Mouse (Mus musculus) cerebellum, adult 2 months (tissue): ENCODE measurements around the gene Fbn1. TPM values are rescaled to one million over a fixed set of nuclear protein-coding genes. Genes with fewer than 3 reads are reported as not detected.

Experiments
- DNase-seq, 2 experiments: peaks; one replicate each; pipeline ENCODE4 v3.0.0; 2021
- H3K27ac ChIP-seq: fragments of 200-500 bp; 2 replicates; pipeline ENCODE4 v1.5.1; 2012; ENCODE audit warnings: low read length, control low read depth, inconsistent platforms; ENCODE audit not compliant: insufficient read depth
- H3K27me3 ChIP-seq: fragments of 200-500 bp; 2 replicates; pipeline ENCODE4 v1.6.1; 2012; ENCODE audit warnings: inconsistent platforms, mild to moderate bottlenecking, low read length, moderate library complexity; ENCODE audit not compliant: control insufficient read depth, insufficient read depth
- H3K4me1 ChIP-seq: fragments of 200-500 bp; 2 replicates; pipeline ENCODE4 v1.6.1; 2011; ENCODE audit warnings: low read length; ENCODE audit not compliant: control insufficient read depth, insufficient read depth
- H3K4me3 ChIP-seq: fragments of 200-500 bp; replicated peaks from 2 replicates; pipeline ENCODE3; 2011; ENCODE audit warnings: mild to moderate bottlenecking, low read depth, low read length, control low read depth; ENCODE audit not compliant: insufficient read depth
- CTCF ChIP-seq: fragments of 200-500 bp; IDR thresholded peaks from 2 replicates; pipeline ENCODE4 v1.5.1; 2011; ENCODE audit warnings: low read depth, mild to moderate bottlenecking, control low read depth, low read length, moderate library complexity, borderline replicate concordance; ENCODE audit not compliant: insufficient read depth
- POLR2A ChIP-seq: fragments of 200-500 bp; IDR thresholded peaks from 2 replicates; pipeline ENCODE4 v1.6.1; 2011; ENCODE audit warnings: low read length, control low read depth, borderline replicate concordance; ENCODE audit not compliant: insufficient read depth
- WGBS: fragments of 180-500 bp; shearing (Covaris S2); methylation state at CpG from one replicate; pipeline ENCODE4 v1.1.7; 2018; 5-methylcytosine and 5-hydroxymethylcytosine counted together
- polyA plus RNA-seq: library from polyadenylated mRNA; depleted of rRNA; stranded (reverse); fragments of >200 nt; gene quantifications from 2 replicates; pipeline ENCODE4 v1.2.3, GENCODE M21; 2012

The Fbn1 gene
- polyA plus RNA-seq, 1 experiment, result 1.2 TPM

DNA sequence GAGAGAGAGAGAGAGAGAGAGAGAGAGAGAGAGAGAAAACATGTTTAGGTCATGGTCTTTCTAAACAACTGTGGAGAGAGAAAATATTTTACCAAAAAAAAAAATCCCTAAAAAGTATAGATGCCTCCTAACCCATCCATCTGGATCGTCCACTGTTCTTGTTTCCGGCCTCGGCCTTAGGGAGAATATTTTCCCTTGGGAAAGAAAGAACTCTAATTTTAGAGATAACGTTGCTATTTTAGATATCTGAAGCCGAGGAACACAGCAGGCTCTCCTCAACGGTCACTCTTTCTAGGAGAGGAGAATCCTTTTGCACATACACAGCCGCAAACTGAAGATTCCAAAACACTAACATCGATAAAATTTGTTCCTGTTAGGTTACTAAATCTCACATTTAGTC, 188.1 kb downstream of the Fbn1 start:
- Histone ChIP-seq H3K4me3 (no peak overlapping the region), H3K27ac (no peak overlapping the region), H3K27me3 (no peaks in the 10 kb centered on the region), H3K4me1 (no peaks in the 10 kb centered on the region)
- no peak for DNase-seq
- no peak for TF ChIP-seq CTCF
- TF ChIP-seq POLR2A, result no peak
- WGBS, result 86% methylated on average over 8 of the region's 8 CpGs

DNA sequence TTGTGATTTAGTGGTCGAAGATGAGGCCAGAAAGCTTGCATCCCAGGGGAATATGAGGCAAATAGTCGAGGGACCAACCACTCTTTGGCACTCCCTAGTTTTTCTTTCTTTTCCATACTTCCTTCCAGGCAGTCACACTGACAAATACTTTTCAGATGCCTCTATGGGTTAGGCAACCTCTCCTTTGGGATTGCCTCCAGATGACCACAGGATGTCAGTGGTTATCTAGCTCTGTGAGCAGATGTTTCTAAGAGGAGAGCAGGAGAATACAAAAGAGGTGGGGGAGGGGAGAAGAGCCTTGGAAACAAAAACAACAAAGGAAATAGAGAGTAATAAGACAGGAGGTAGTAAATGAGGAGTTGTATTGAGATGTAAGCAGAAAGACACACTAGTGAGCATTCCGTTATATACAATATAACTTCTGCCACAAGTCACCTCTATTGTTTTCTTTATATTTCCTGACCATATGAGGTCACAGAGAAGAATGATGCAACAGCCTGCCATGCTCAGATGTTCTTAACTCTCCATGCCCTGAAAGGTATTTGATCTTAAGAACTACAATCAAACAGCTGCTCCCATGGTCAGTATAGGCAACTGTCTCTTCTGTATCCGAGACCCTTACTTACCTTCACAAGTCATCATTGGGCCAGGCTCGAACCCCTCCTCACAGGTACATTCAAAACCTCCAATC, 189.3 kb downstream of the Fbn1 start:
- TF ChIP-seq POLR2A, result no peak
- no peak for TF ChIP-seq CTCF
- 76% methylated on average over 5 of the region's 5 CpGs for WGBS
- DNase-seq, result no peak

DNA sequence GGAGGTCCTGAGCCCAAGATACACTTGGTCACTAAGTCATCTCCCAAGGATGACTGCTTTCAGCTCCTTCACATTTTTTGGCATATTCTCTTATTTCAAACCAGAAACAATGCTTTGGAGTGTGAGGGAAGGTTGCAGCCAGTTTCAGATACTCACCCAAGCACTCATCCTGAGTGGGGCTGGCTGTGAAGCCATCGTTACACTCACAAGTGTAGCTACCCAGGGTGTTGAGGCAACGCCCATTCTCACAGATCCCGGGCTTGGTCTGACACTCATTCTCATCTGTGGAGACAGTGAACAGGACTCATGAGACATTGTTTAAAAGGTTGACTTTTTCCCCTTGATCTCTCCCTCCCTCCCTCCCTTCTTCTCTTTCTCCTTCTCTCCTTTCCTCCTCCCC, 192.6 kb downstream of the Fbn1 start:
- TF ChIP-seq CTCF (no peak), POLR2A (no peak)
- no peak for DNase-seq
- no peak overlapping the region for H3K27ac ChIP-seq
- no peaks in the 10 kb centered on the region for H3K4me1 ChIP-seq
- WGBS, result 92% methylated on average over 3 of the region's 3 CpGs
- H3K27me3 ChIP-seq, result no peaks in the 10 kb centered on the region
- no peak overlapping the region for H3K4me3 ChIP-seq

More for the DNA sequence above, 189.3 kb downstream of the Fbn1 start:
- Histone ChIP-seq H3K27ac (no peak overlapping the region), H3K4me1 (no peaks in the 10 kb centered on the region), H3K4me3 (no peak overlapping the region), H3K27me3 (no peaks in the 10 kb centered on the region)

DNA sequence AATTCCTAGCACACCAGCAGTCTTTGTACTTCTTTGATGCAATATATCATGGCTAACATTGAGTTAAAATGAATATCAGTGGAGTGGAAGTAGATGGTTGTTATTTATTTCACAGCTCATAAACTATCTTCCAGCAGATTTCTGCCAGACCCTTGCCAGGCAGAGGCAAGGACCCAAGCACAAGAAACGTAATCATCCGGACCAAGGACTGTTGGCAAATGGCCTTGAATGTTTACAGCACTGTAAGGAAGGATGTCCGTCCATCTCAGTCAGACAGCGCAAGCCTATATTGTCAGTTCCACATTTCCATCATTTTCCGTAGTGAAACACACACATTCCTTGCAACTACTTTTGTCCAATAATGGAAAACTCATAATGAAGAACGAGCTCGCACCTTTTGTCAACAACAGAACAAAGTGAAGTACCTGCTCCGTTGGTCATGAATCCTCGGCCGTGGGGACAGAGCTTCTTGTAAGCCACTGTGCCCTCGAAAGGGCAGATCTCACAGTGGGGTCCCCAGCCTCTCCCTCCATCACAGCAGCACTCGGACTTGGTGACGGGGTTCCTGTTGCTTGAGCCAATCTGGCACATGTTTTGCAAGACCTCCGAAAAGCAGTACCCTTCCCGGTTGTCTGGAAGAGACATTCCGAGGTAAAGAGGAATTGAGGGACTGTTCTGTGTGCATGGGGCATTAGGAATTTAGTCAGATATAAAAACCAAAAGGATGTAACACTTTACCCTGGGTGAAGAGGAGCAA, 193.4 kb downstream of the Fbn1 start:
- no peak overlapping the region for H3K27ac ChIP-seq
- H3K4me3 ChIP-seq, result no peak overlapping the region
- no peak for TF ChIP-seq POLR2A
- no peak for TF ChIP-seq CTCF
- WGBS, result 61% methylated on average over 16 of the region's 16 CpGs
- H3K27me3 ChIP-seq, result no peaks in the 10 kb centered on the region
- H3K4me1 ChIP-seq, result no peaks in the 10 kb centered on the region
- DNase-seq, result no peak

DNA sequence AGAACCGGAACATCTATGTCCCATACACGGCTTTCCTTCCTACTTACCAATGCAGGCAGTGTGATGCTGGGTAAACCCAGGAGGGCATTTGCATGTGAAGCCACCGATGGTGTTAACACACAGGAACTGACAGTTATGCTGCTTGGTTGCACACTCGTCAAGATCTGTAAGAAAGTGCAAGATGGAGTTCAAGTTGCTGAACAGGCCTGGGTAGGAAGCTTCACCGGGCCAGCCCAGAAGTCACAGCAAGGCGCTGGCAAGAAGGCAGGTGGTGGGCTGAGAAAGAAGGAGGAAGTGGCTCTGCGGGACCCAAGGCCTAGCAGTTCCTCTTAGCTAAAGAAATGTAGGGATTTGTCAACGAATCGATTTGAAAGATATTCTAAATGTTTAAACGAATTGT, 198.1 kb downstream of the Fbn1 start:
- 87% methylated on average over 10 of the region's 10 CpGs for WGBS
- H3K4me1 ChIP-seq, result no peaks in the 10 kb centered on the region
- DNase-seq, result no peak
- no peak for TF ChIP-seq POLR2A
- no peak overlapping the region for H3K27ac ChIP-seq
- H3K4me3 ChIP-seq, result no peak overlapping the region
- H3K27me3 ChIP-seq, result no peaks in the 10 kb centered on the region

DNA sequence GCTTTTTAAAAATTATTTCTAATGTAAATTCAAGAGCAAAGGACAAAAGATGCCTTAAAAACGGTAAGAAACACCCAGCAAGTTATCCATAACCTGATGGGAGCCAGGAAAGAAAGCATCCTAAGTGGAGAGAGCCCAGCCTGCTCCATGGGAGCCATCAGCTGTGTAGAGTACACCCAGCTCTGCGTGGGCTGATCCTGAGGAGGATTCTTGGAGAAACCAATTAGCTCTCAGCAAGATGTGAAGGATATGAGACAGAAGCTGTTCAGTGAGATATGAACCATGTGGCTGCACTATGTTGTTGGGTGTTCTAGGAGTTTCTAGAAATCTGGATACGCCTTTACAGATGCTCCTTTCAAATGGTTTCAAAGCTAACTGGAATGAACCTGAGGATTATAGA, 202.1 kb downstream of the Fbn1 start:
- 84% methylated on average over 3 of the region's 3 CpGs for WGBS
- Histone ChIP-seq H3K27me3 (no peaks in the 10 kb centered on the region), H3K4me1 (no peaks in the 10 kb centered on the region), H3K27ac (no peak overlapping the region), H3K4me3 (no peak overlapping the region)
- DNase-seq, result no peak
- no peak for TF ChIP-seq CTCF
- TF ChIP-seq POLR2A, result no peak

DNA sequence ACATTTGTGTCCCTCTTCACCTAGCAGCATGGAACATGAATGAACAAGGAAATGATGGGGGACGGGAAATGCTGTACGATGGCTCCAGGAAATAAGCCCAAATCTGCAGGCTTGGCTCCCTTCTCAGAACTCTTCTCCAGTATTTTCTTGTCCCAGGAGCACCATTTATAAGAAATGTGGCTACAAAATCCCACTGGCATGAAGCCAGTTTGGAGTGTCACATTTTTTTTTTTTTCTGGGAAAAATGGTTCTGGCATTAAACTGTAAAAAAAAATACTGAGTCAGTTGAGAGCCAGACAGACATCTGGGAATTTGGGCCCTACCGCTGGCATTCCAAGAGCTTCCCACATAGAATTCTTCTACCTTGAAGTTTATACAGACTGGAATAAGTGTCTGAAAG, 203.0 kb downstream of the Fbn1 start:
- H3K4me3 ChIP-seq, result no peak overlapping the region
- no peaks in the 10 kb centered on the region for H3K4me1 ChIP-seq
- DNase-seq, result no peak
- no peaks in the 10 kb centered on the region for H3K27me3 ChIP-seq
- 68% methylated on average over 3 of the region's 3 CpGs for WGBS
- H3K27ac ChIP-seq, result no peak overlapping the region
- TF ChIP-seq CTCF (no peak), POLR2A (no peak)

DNA sequence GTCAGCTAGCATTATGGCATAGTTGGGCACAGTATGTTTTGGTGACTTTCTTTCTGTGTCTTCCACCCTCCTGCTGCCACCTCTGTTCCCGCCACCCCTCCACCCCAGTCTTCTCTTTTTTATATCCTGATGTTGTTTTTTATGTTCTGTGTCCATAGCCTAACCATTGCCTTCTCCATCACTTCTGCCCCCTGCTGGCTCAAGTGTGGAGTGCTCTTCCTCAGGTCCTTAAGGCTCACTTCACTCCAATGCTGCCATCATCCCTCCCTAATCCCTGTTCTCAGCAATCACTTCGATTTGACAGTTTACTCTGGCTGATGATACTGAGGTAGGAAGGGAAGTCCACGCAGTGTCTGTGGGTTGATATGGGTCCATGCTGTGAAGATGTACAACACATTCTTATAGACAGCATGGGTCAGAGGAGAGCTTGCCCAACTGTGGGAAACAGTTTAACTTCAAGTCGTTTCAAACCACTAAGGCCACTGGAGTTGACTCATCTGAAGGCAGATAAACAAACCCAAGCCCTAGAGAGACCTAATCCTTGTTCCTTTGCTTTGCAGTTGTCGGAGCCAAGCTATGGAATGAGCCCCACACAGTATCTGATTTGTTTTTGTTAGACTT, 203.9 kb downstream of the Fbn1 start:
- H3K4me1 ChIP-seq, result no peaks in the 10 kb centered on the region
- 85% methylated on average over 5 of the region's 5 CpGs for WGBS
- no peak overlapping the region for H3K27ac ChIP-seq
- H3K4me3 ChIP-seq, result no peak overlapping the region
- H3K27me3 ChIP-seq, result no peaks in the 10 kb centered on the region
- no peak for DNase-seq
- TF ChIP-seq CTCF, result peak; percentile 41; the same call in 1 of the 2 replicates
- TF ChIP-seq POLR2A, result no peak
